Mouse (Mus musculus) thymus, adult 2 months (tissue): Measurements from ENCODE around the gene Rrm1.

Experiments
- CTCF ChIP-seq: fragments of 200-500 bp; IDR thresholded peaks from 2 replicates; pipeline ENCODE4 v1.5.1; 2012; ENCODE audit warnings: mild to moderate bottlenecking, control low read depth, low read length, moderate library complexity, borderline replicate concordance; ENCODE audit not compliant: control insufficient read depth, poor library complexity, insufficient read depth; ENCODE audit errors: extremely low read depth
- POLR2A ChIP-seq: fragments of 200-500 bp; IDR thresholded peaks from 2 replicates; pipeline ENCODE4 v1.6.1; 2012; ENCODE audit warnings: mild to moderate bottlenecking, low read length, control low read depth, moderate library complexity; ENCODE audit not compliant: control insufficient read depth, poor library complexity, insufficient read depth; ENCODE audit errors: extremely low read depth

GRCm38 (mm10) chr7:102425933-102426685, 15.4 kb upstream of the Rrm1 start:
- TF ChIP-seq POLR2A: no peak
- TF ChIP-seq CTCF: no peak
